Mouse (Mus musculus): Measurements from ENCODE around the gene Dbt. TPM values are rescaled to one million over a fixed set of nuclear protein-coding genes. Genes with fewer than 3 reads are reported as not detected.
A peak's percentile ranks its signal among the peaks of the same experiment; 100 is the strongest.

Gene Dbt
- total and polyA plus RNA-seq, 3 experiments: 12.7 to 13.2 TPM; not detected in 1

GRCm38 (mm10) chr3:116562408-116563094 lies 49.7 kb downstream of the Dbt start, which contains the start of gene Lrrc39 (continued):
- TF ChIP-seq ELF1 (IDR thresholded peaks at IDR 0.05; ENCODE audit: low read depth, low read length) (peak; percentile 42; the same call in 1 of the 2 replicates), CHD2 (IDR thresholded peaks at IDR 0.05; ENCODE audit: low read length) (no peak), GABPA (IDR thresholded peaks at IDR 0.05; ENCODE audit: low read depth, low read length) (no peak), MXI1 (IDR thresholded peaks at IDR 0.05; ENCODE audit: low read depth, low read length) (peak; percentile 69), ZMIZ1 (IDR thresholded peaks at IDR 0.05; ENCODE audit: low read depth, low read length) (no peak), GATA1 (IDR thresholded peaks at IDR 0.05; ENCODE audit: low read depth, low read length) (peak; percentile 92), NELFE (IDR thresholded peaks at IDR 0.05; ENCODE audit: low read depth, low read length) (no peak), BHLHE40 (IDR thresholded peaks at IDR 0.05; ENCODE audit: borderline replicate concordance, low read depth, low read length) (peak; percentile 96), ZKSCAN1 (IDR thresholded peaks at IDR 0.05; ENCODE audit: low read depth, low read length) (no peak), POLR2AphosphoS5 (IDR thresholded peaks at IDR 0.05; ENCODE audit: borderline replicate concordance, low read depth, low read length) (no peak), SIN3A (IDR thresholded peaks at IDR 0.05; ENCODE audit: low read length) (peak; percentile 69), SMC3 (IDR thresholded peaks at IDR 0.05; ENCODE audit: low read depth, low read length) (no peak), USF2 (IDR thresholded peaks at IDR 0.05; ENCODE audit: borderline replicate concordance in 1 of 2, insufficient read depth in 1 of 2, low read depth in 1 of 2, low read length in 2 of 2) (peak; percentile 67 to 89; a peak in 3 of 4 replicates), USF1 (IDR thresholded peaks at IDR 0.05; ENCODE audit: low read depth, low read length) (peak; percentile 98), MYB (IDR thresholded peaks at IDR 0.05; ENCODE audit: low read depth, low read length) (no peak), EP300 (IDR thresholded peaks at IDR 0.05; ENCODE audit: low read depth in 1 of 2, low read length in 2 of 2) (peak; percentile 76 to 87), RCOR1 (IDR thresholded peaks at IDR 0.05; ENCODE audit: low read depth, low read length) (peak; percentile 54; the same call in 1 of the 2 replicates), RAD21 (IDR thresholded peaks at IDR 0.05; ENCODE audit: low read depth, low read length) (no peak), POLR2AphosphoS2 (IDR thresholded peaks at IDR 0.05; ENCODE audit: low read length) (no peak), ZC3H11A (IDR thresholded peaks at IDR 0.05; ENCODE audit: low read depth, low read length) (no peak), MAFK (IDR thresholded peaks at IDR 0.05; ENCODE audit: borderline replicate concordance, low read depth, low read length) (peak; percentile 32; the same call in 1 of the 2 replicates)

- no peaks in the 10 kb centered on the region for H3K9me3 ChIP-seq (replicated peaks; ENCODE audit: insufficient read depth, low read length)
- no peak for TF ChIP-seq USF1 (IDR thresholded peaks at IDR 0.05; ENCODE audit: low read depth, low read length)
- TF ChIP-seq RCOR1 (IDR thresholded peaks at IDR 0.05; ENCODE audit: low read depth, low read length): no peak
- TF ChIP-seq SIN3A (IDR thresholded peaks at IDR 0.05; ENCODE audit: low read length): no peak
- no peak for TF ChIP-seq POLR2AphosphoS2 (IDR thresholded peaks at IDR 0.05; ENCODE audit: low read length)
- TF ChIP-seq ZKSCAN1 (IDR thresholded peaks at IDR 0.05; ENCODE audit: low read depth, low read length): no peak
- TF ChIP-seq MYC (IDR thresholded peaks at IDR 0.05; ENCODE audit: low read depth, low read length): no peak
- no peak for TF ChIP-seq TCF12 (IDR thresholded peaks at IDR 0.05; ENCODE audit: low read depth, low read length)
- TF ChIP-seq E2F4 (IDR thresholded peaks at IDR 0.05; ENCODE audit: borderline replicate concordance, low read depth, low read length): no peak
- no peak for TF ChIP-seq JUND (IDR thresholded peaks at IDR 0.05; ENCODE audit: low read depth, low read length)
- TF ChIP-seq GATA1 (IDR thresholded peaks at IDR 0.05; ENCODE audit: low read depth, low read length): no peak
- no peak for TF ChIP-seq BHLHE40 (IDR thresholded peaks at IDR 0.05; ENCODE audit: borderline replicate concordance, low read depth, low read length)
- no peak for TF ChIP-seq ZNF384 (IDR thresholded peaks at IDR 0.05; ENCODE audit: low read depth, low read length)
- no peak for TF ChIP-seq CTCF (IDR thresholded peaks at IDR 0.05 in 2 of 3, conservative IDR thresholded peaks at IDR 0.05 in 1 of 3; ENCODE audit: control insufficient read depth in 1 of 3, insufficient read depth in 1 of 3, low read depth in 2 of 3, low read length in 3 of 3, poor library complexity in 1 of 3, severe bottlenecking in 1 of 3)
- no peak for TF ChIP-seq ETS1 (IDR thresholded peaks at IDR 0.05; ENCODE audit: low read depth, low read length)
- no peak for TF ChIP-seq KAT2A (conservative IDR thresholded peaks at IDR 0.05; ENCODE audit: low read depth, low read length)
- TF ChIP-seq CHD2 (IDR thresholded peaks at IDR 0.05; ENCODE audit: low read length): no peak
- TF ChIP-seq SMC3 (IDR thresholded peaks at IDR 0.05; ENCODE audit: low read depth, low read length): no peak
- no peak for TF ChIP-seq CHD1 (IDR thresholded peaks at IDR 0.05; ENCODE audit: low read depth, low read length)
- TF ChIP-seq ZC3H11A (IDR thresholded peaks at IDR 0.05; ENCODE audit: low read depth, low read length): no peak
- TF ChIP-seq USF2 (IDR thresholded peaks at IDR 0.05; ENCODE audit: borderline replicate concordance in 1 of 2, insufficient read depth in 1 of 2, low read depth in 1 of 2, low read length in 2 of 2): no peak
- no peaks in the 10 kb centered on the region for H3K27me3 ChIP-seq (ENCODE audit: control insufficient read depth in 1 of 2, insufficient read depth in 2 of 2, low read length in 2 of 2)
- DNase-seq (ENCODE audit: low read depth, low spot score): no peak
- H3K36me3 ChIP-seq (ENCODE audit: control insufficient read depth in 1 of 2, insufficient read depth in 2 of 2, low read length in 2 of 2): peaks cover 0 to 9% of the 10 kb centered on the region in 2 experiments; a peak in 2 of 4 replicates
- H3K27ac ChIP-seq (ENCODE audit: control insufficient read depth, low read depth, low read length): 0 out of 2 replicates have a peak overlapping the region, but pooled peaks have one; percentile 2
- H3K9ac ChIP-seq (ENCODE audit: control insufficient read depth, low read depth, low read length, poor library complexity, severe bottlenecking): peak overlapping the region; percentile 28; the same call in 1 of the 2 replicates
- H3K4me3 ChIP-seq (ENCODE audit: control insufficient read depth in 1 of 2, insufficient read depth in 1 of 2, low read depth in 2 of 2, low read length in 2 of 2): peak overlapping the region; percentile 30 to 40
- H3K79me2 ChIP-seq (ENCODE audit: control insufficient read depth, insufficient read depth, low read length, poor library complexity): no peaks in the 10 kb centered on the region
- peaks cover 0 to 11% of the 10 kb centered on the region in 2 experiments; a peak in 2 of 4 replicates for H3K4me1 ChIP-seq (ENCODE audit: control insufficient read depth in 1 of 2, insufficient read depth in 2 of 2, low read length in 2 of 2)
These were observed 50.2 kb downstream of the Dbt start for GRCm38 (mm10) chr3:116563095-116563492.
